Mouse (Mus musculus) cerebellum, adult 2 months (tissue): ENCODE results near the gene Mcub.

Source experiments
- CTCF ChIP-seq: fragments of 200-500 bp; IDR thresholded peaks from 2 replicates; pipeline ENCODE4 v1.5.1; 2011; ENCODE audit warnings: low read depth, mild to moderate bottlenecking, control low read depth, low read length, moderate library complexity, borderline replicate concordance; ENCODE audit not compliant: insufficient read depth
- POLR2A ChIP-seq: fragments of 200-500 bp; IDR thresholded peaks from 2 replicates; pipeline ENCODE4 v1.6.1; 2011; ENCODE audit warnings: low read length, control low read depth, borderline replicate concordance; ENCODE audit not compliant: insufficient read depth

- TF ChIP-seq CTCF (no peak), POLR2A (no peak)
Observed at GRCm38 (mm10) chr3:129925861-129926260, 44.1 kb downstream of the Mcub start.
